Mouse (Mus musculus): ENCODE data around the gene Col25a1. TPM values are rescaled to one million over a fixed set of nuclear protein-coding genes. Genes with fewer than 3 reads are reported as not detected.

Gene Col25a1
- polyA plus RNA-seq, 1 experiment, result 0.04 TPM

GRCm38 (mm10) chr3:130370167-130370566 lies 238.9 kb downstream of the Col25a1 start:
- no peak for TF ChIP-seq CTCF (IDR thresholded peaks at IDR 0.05; ENCODE audit: extremely low read depth, insufficient read length, insufficient replicate concordance, low read depth, low read length)
- TF ChIP-seq POLR2A (IDR thresholded peaks at IDR 0.05; ENCODE audit: low read depth, low read length), result no peak
- Histone ChIP-seq H3K27me3 (ENCODE audit: control insufficient read depth, insufficient read depth, low read length) (no peaks in the 10 kb centered on the region), H3K36me3 (ENCODE audit: control insufficient read depth, insufficient read depth, low read length) (no peaks in the 10 kb centered on the region), H3K27ac (ENCODE audit: insufficient read depth, low read depth, low read length) (no peak overlapping the region), H3K4me1 (ENCODE audit: control insufficient read depth, insufficient read depth, insufficient read length, low read length) (no peaks in the 10 kb centered on the region), H3K4me3 (ENCODE audit: low read depth, low read length) (no peak overlapping the region)
- 71% methylated on average over 5 of the region's 5 CpGs for WGBS

GRCm38 (mm10) chr3:130373145-130373544 lies 241.8 kb downstream of the Col25a1 start:
- 74% methylated on average over 7 of the region's 7 CpGs for WGBS
- no peak for TF ChIP-seq CTCF (IDR thresholded peaks at IDR 0.05; ENCODE audit: extremely low read depth, insufficient read length, insufficient replicate concordance, low read depth, low read length)
- no peak for TF ChIP-seq POLR2A (IDR thresholded peaks at IDR 0.05; ENCODE audit: low read depth, low read length)
- H3K36me3 ChIP-seq (ENCODE audit: control insufficient read depth, insufficient read depth, low read length), result no peaks in the 10 kb centered on the region
- no peaks in the 10 kb centered on the region for H3K27me3 ChIP-seq (ENCODE audit: control insufficient read depth, insufficient read depth, low read length)
- no peaks in the 10 kb centered on the region for H3K4me1 ChIP-seq (ENCODE audit: control insufficient read depth, insufficient read depth, insufficient read length, low read length)
- H3K27ac ChIP-seq (ENCODE audit: insufficient read depth, low read depth, low read length), result no peak overlapping the region
- no peak overlapping the region for H3K4me3 ChIP-seq (ENCODE audit: low read depth, low read length)

DNA sequence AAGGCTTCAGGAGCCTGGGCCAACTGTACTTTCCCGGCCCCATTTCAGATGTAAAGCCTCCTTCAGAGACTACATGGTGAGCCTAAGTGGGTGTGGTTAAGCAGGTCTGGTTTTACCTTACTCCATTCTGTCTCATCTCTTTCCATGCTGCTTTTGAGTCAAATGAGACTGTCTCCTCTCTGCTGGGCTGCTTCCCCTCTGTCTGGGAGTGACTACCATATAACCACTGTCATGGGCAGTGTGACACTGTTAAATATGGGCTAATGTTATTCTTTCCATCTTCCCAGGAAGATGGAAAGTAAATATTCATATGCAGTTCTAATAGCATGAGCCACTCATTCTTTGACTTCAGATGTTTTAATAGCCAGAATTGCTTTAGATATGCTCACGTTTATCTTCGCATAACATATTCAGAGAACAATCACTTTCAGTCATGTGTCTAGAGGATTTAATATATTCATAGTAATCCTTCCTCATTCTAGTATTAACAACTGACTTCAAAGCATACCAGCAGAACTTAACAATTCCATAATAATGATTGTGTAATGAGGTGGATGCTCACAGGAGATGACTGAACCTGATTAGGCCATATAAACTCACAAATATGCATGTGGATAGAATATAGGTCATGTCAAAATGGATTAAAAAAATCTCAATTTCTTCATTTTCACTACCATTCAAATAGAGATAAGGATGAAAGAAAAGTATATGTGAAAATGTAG lies 243.5 kb downstream of the Col25a1 start:
- 70% methylated on average over 3 of the region's 3 CpGs for WGBS
- H3K4me3 ChIP-seq (ENCODE audit: low read depth, low read length), result no peak overlapping the region
- TF ChIP-seq POLR2A (IDR thresholded peaks at IDR 0.05; ENCODE audit: low read depth, low read length), result no peak
- no peak for TF ChIP-seq CTCF (IDR thresholded peaks at IDR 0.05; ENCODE audit: extremely low read depth, insufficient read length, insufficient replicate concordance, low read depth, low read length)
- no peak overlapping the region for H3K27ac ChIP-seq (ENCODE audit: insufficient read depth, low read depth, low read length)
- no peaks in the 10 kb centered on the region for H3K4me1 ChIP-seq (ENCODE audit: control insufficient read depth, insufficient read depth, insufficient read length, low read length)
- no peaks in the 10 kb centered on the region for H3K36me3 ChIP-seq (ENCODE audit: control insufficient read depth, insufficient read depth, low read length)
- H3K27me3 ChIP-seq (ENCODE audit: control insufficient read depth, insufficient read depth, low read length), result no peaks in the 10 kb centered on the region

GRCm38 (mm10) chr3:130377786-130378185 lies 246.5 kb downstream of the Col25a1 start:
- no peaks in the 10 kb centered on the region for H3K27me3 ChIP-seq (ENCODE audit: control insufficient read depth, insufficient read depth, low read length)
- TF ChIP-seq CTCF (IDR thresholded peaks at IDR 0.05; ENCODE audit: extremely low read depth, insufficient read length, insufficient replicate concordance, low read depth, low read length), result no peak
- TF ChIP-seq POLR2A (IDR thresholded peaks at IDR 0.05; ENCODE audit: low read depth, low read length), result no peak
- H3K27ac ChIP-seq (ENCODE audit: insufficient read depth, low read depth, low read length), result no peak overlapping the region
- H3K4me3 ChIP-seq (ENCODE audit: low read depth, low read length), result no peak overlapping the region
- no peaks in the 10 kb centered on the region for H3K36me3 ChIP-seq (ENCODE audit: control insufficient read depth, insufficient read depth, low read length)
- WGBS, result 92% methylated on average over 5 of the region's 5 CpGs
- no peaks in the 10 kb centered on the region for H3K4me1 ChIP-seq (ENCODE audit: control insufficient read depth, insufficient read depth, insufficient read length, low read length)

- no peak overlapping the region for H3K4me3 ChIP-seq (ENCODE audit: low read depth, low read length)
- 73% methylated on average over 9 of the region's 9 CpGs for WGBS
- no peaks in the 10 kb centered on the region for H3K4me1 ChIP-seq (ENCODE audit: control insufficient read depth, insufficient read depth, insufficient read length, low read length)
- H3K36me3 ChIP-seq (ENCODE audit: control insufficient read depth, insufficient read depth, low read length), result no peaks in the 10 kb centered on the region
- no peak overlapping the region for H3K27ac ChIP-seq (ENCODE audit: insufficient read depth, low read depth, low read length)
- H3K27me3 ChIP-seq (ENCODE audit: control insufficient read depth, insufficient read depth, low read length), result no peaks in the 10 kb centered on the region
- TF ChIP-seq POLR2A (IDR thresholded peaks at IDR 0.05; ENCODE audit: low read depth, low read length) (no peak), CTCF (IDR thresholded peaks at IDR 0.05; ENCODE audit: extremely low read depth, insufficient read length, insufficient replicate concordance, low read depth, low read length) (no peak)
Observed at GRCm38 (mm10) chr3:130378626-130379025, 247.3 kb downstream of the Col25a1 start.

GRCm38 (mm10) chr3:130380299-130380845 lies 249.1 kb downstream of the Col25a1 start:
- Histone ChIP-seq H3K4me1 (ENCODE audit: control insufficient read depth, insufficient read depth, insufficient read length, low read length) (no peaks in the 10 kb centered on the region), H3K4me3 (ENCODE audit: low read depth, low read length) (no peak overlapping the region), H3K27me3 (ENCODE audit: control insufficient read depth, insufficient read depth, low read length) (no peaks in the 10 kb centered on the region), H3K36me3 (ENCODE audit: control insufficient read depth, insufficient read depth, low read length) (no peaks in the 10 kb centered on the region), H3K27ac (ENCODE audit: insufficient read depth, low read depth, low read length) (no peak overlapping the region)
- TF ChIP-seq CTCF (IDR thresholded peaks at IDR 0.05; ENCODE audit: extremely low read depth, insufficient read length, insufficient replicate concordance, low read depth, low read length) (no peak), POLR2A (IDR thresholded peaks at IDR 0.05; ENCODE audit: low read depth, low read length) (no peak)
- WGBS, result 89% methylated on average over 5 of the region's 5 CpGs

GRCm38 (mm10) chr3:130381691-130382090 lies 250.4 kb downstream of the Col25a1 start:
- H3K36me3 ChIP-seq (ENCODE audit: control insufficient read depth, insufficient read depth, low read length), result no peaks in the 10 kb centered on the region
- H3K27me3 ChIP-seq (ENCODE audit: control insufficient read depth, insufficient read depth, low read length), result no peaks in the 10 kb centered on the region
- H3K4me3 ChIP-seq (ENCODE audit: low read depth, low read length), result no peak overlapping the region
- 87% methylated on average over 5 of the region's 5 CpGs for WGBS
- no peak for TF ChIP-seq CTCF (IDR thresholded peaks at IDR 0.05; ENCODE audit: extremely low read depth, insufficient read length, insufficient replicate concordance, low read depth, low read length)
- TF ChIP-seq POLR2A (IDR thresholded peaks at IDR 0.05; ENCODE audit: low read depth, low read length), result no peak
- no peaks in the 10 kb centered on the region for H3K4me1 ChIP-seq (ENCODE audit: control insufficient read depth, insufficient read depth, insufficient read length, low read length)
- no peak overlapping the region for H3K27ac ChIP-seq (ENCODE audit: insufficient read depth, low read depth, low read length)
